Mouse (Mus musculus): ENCODE results near the gene Ltc4s. TPM values are rescaled to one million over a fixed set of nuclear protein-coding genes. Genes with fewer than 3 reads are reported as not detected.

Ltc4s gene
- polyA plus RNA-seq (2016; fragmentation: Nextera tagmentation; extraction: Ambion mirVana), result 0.55 and 0.90 TPM in 2 replicates

GRCm38 (mm10) chr11:50238324-50238723 is at the start of gene Ltc4s:
Ltc4s (minus strand) TSS chr11:50238616.
- peaks cover 20% of the 10 kb centered on the region for H3K4me1 ChIP-seq
- WGBS, result 48% methylated on average over 10 of the region's 10 CpGs
- H3K9me3 ChIP-seq (replicated peaks), result no peaks in the 10 kb centered on the region
- H3K36me3 ChIP-seq, result peaks cover 20% of the 10 kb centered on the region
- no peak for DNase-seq (ENCODE audit: low spot score)
- peak within 1 kb of the TSS; percentile 70 for H3K4me3 ChIP-seq
- H3K27me3 ChIP-seq (ENCODE audit: low read depth, poor library complexity, severe bottlenecking), result peaks cover 39% of the 10 kb centered on the region
- H3K27ac ChIP-seq, result 0 out of 2 replicates have a peak within 1 kb of the TSS, but pooled peaks have one; percentile 65

GRCm38 (mm10) chr11:50286428-50286827 is 48.0 kb upstream of the Ltc4s start:
- Histone ChIP-seq H3K27ac (no peak overlapping the region), H3K4me1 (peaks cover 13% of the 10 kb centered on the region), H3K4me3 (no peak overlapping the region), H3K9me3 (replicated peaks) (no peaks in the 10 kb centered on the region), H3K36me3 (peaks cover 53% of the 10 kb centered on the region), H3K27me3 (ENCODE audit: low read depth, poor library complexity, severe bottlenecking) (no peaks in the 10 kb centered on the region)
- 90% methylated on average over 1 of the region's 1 CpGs for WGBS
- no peak for DNase-seq (ENCODE audit: low spot score)

- Histone ChIP-seq H3K4me3 (no peak overlapping the region), H3K27ac (no peak overlapping the region), H3K9me3 (replicated peaks) (no peaks in the 10 kb centered on the region), H3K27me3 (ENCODE audit: low read depth, poor library complexity, severe bottlenecking) (no peaks in the 10 kb centered on the region), H3K4me1 (peaks cover 13% of the 10 kb centered on the region), H3K36me3 (peaks cover 60% of the 10 kb centered on the region)
- DNase-seq (ENCODE audit: low spot score), result no peak
- 95% methylated on average over 7 of the region's 7 CpGs for WGBS
Measured at GRCm38 (mm10) chr11:50285696-50286095, 47.3 kb upstream of the Ltc4s start.

- Histone ChIP-seq H3K9me3 (replicated peaks) (no peaks in the 10 kb centered on the region), H3K4me3 (no peak overlapping the region), H3K27ac (no peak overlapping the region), H3K36me3 (peaks cover 65% of the 10 kb centered on the region), H3K27me3 (ENCODE audit: low read depth, poor library complexity, severe bottlenecking) (no peaks in the 10 kb centered on the region), H3K4me1 (peaks cover 10% of the 10 kb centered on the region)
- no peak for DNase-seq (ENCODE audit: low spot score)
- WGBS, result 96% methylated on average over 5 of the region's 5 CpGs
Measured at GRCm38 (mm10) chr11:50285263-50285662, 46.8 kb upstream of the Ltc4s start.

- DNase-seq (ENCODE audit: low spot score), result peak; percentile 15
- Histone ChIP-seq H3K27me3 (ENCODE audit: low read depth, poor library complexity, severe bottlenecking) (no peaks in the 10 kb centered on the region), H3K27ac (no peak overlapping the region), H3K36me3 (peaks cover 52% of the 10 kb centered on the region), H3K9me3 (replicated peaks) (no peaks in the 10 kb centered on the region), H3K4me3 (no peak overlapping the region), H3K4me1 (no peaks in the 10 kb centered on the region)
- 95% methylated on average over 1 of the region's 1 CpGs for WGBS
Measured at GRCm38 (mm10) chr11:50280053-50280452, 41.6 kb upstream of the Ltc4s start.

- Histone ChIP-seq H3K9me3 (replicated peaks) (no peaks in the 10 kb centered on the region), H3K27ac (no peak overlapping the region), H3K27me3 (ENCODE audit: low read depth, poor library complexity, severe bottlenecking) (no peaks in the 10 kb centered on the region), H3K36me3 (peaks cover 54% of the 10 kb centered on the region), H3K4me3 (no peak overlapping the region), H3K4me1 (no peaks in the 10 kb centered on the region)
- no peak for DNase-seq (ENCODE audit: low spot score)
- WGBS, result 92% methylated on average over 4 of the region's 4 CpGs
Measured at GRCm38 (mm10) chr11:50279005-50279404, 40.6 kb upstream of the Ltc4s start.

GRCm38 (mm10) chr11:50277706-50278105 is 39.3 kb upstream of the Ltc4s start:
- no peak for DNase-seq (ENCODE audit: low spot score)
- Histone ChIP-seq H3K27ac (no peak overlapping the region), H3K4me3 (no peak overlapping the region), H3K4me1 (no peaks in the 10 kb centered on the region), H3K36me3 (peaks cover 59% of the 10 kb centered on the region), H3K27me3 (ENCODE audit: low read depth, poor library complexity, severe bottlenecking) (no peaks in the 10 kb centered on the region), H3K9me3 (replicated peaks) (no peaks in the 10 kb centered on the region)
- 96% methylated on average over 6 of the region's 6 CpGs for WGBS

GRCm38 (mm10) chr11:50277025-50277424 is 38.6 kb upstream of the Ltc4s start:
- DNase-seq (ENCODE audit: low spot score), result no peak
- Histone ChIP-seq H3K9me3 (replicated peaks) (no peaks in the 10 kb centered on the region), H3K4me1 (no peaks in the 10 kb centered on the region), H3K27me3 (ENCODE audit: low read depth, poor library complexity, severe bottlenecking) (no peaks in the 10 kb centered on the region), H3K36me3 (peaks cover 61% of the 10 kb centered on the region), H3K4me3 (no peak overlapping the region), H3K27ac (no peak overlapping the region)

GRCm38 (mm10) chr11:50275568-50276151 is 37.2 kb upstream of the Ltc4s start:
- H3K27ac ChIP-seq, result no peak overlapping the region
- H3K4me1 ChIP-seq, result peaks cover 5% of the 10 kb centered on the region; the same call in 1 of the 2 replicates
- peaks cover 54% of the 10 kb centered on the region for H3K36me3 ChIP-seq
- no peaks in the 10 kb centered on the region for H3K9me3 ChIP-seq (replicated peaks)
- 90% methylated on average over 5 of the region's 5 CpGs for WGBS
- no peaks in the 10 kb centered on the region for H3K27me3 ChIP-seq (ENCODE audit: low read depth, poor library complexity, severe bottlenecking)
- H3K4me3 ChIP-seq, result no peak overlapping the region
- no peak for DNase-seq (ENCODE audit: low spot score)

- no peak overlapping the region for H3K4me3 ChIP-seq
- WGBS, result 97% methylated on average over 2 of the region's 2 CpGs
- peaks cover 50% of the 10 kb centered on the region for H3K36me3 ChIP-seq
- H3K9me3 ChIP-seq (replicated peaks), result no peaks in the 10 kb centered on the region
- H3K4me1 ChIP-seq, result peaks cover 5% of the 10 kb centered on the region; the same call in 1 of the 2 replicates
- DNase-seq (ENCODE audit: low spot score), result no peak
- H3K27ac ChIP-seq, result no peak overlapping the region
- no peaks in the 10 kb centered on the region for H3K27me3 ChIP-seq (ENCODE audit: low read depth, poor library complexity, severe bottlenecking)
Measured at GRCm38 (mm10) chr11:50275077-50275476, 36.7 kb upstream of the Ltc4s start.

- WGBS, result 95% methylated on average over 2 of the region's 2 CpGs
- no peaks in the 10 kb centered on the region for H3K27me3 ChIP-seq (ENCODE audit: low read depth, poor library complexity, severe bottlenecking)
- H3K4me1 ChIP-seq, result peaks cover 5% of the 10 kb centered on the region; the same call in 1 of the 2 replicates
- H3K27ac ChIP-seq, result no peak overlapping the region
- H3K36me3 ChIP-seq, result peaks cover 44% of the 10 kb centered on the region
- no peak overlapping the region for H3K4me3 ChIP-seq
- H3K9me3 ChIP-seq (replicated peaks), result no peaks in the 10 kb centered on the region
- no peak for DNase-seq (ENCODE audit: low spot score)
Measured at GRCm38 (mm10) chr11:50272819-50273218, 34.4 kb upstream of the Ltc4s start.

- no peak overlapping the region for H3K4me3 ChIP-seq
- no peaks in the 10 kb centered on the region for H3K9me3 ChIP-seq (replicated peaks)
- peaks cover 57% of the 10 kb centered on the region for H3K36me3 ChIP-seq
- DNase-seq (ENCODE audit: low spot score), result no peak
- WGBS, result 100% methylated on average over 1 of the region's 1 CpGs
- H3K4me1 ChIP-seq, result peaks cover 5% of the 10 kb centered on the region; the same call in 1 of the 2 replicates
- no peaks in the 10 kb centered on the region for H3K27me3 ChIP-seq (ENCODE audit: low read depth, poor library complexity, severe bottlenecking)
- no peak overlapping the region for H3K27ac ChIP-seq
Measured at GRCm38 (mm10) chr11:50269885-50270284, 31.5 kb upstream of the Ltc4s start.

GRCm38 (mm10) chr11:50269163-50269562 is 30.7 kb upstream of the Ltc4s start:
- no peak for DNase-seq (ENCODE audit: low spot score)
- no peak overlapping the region for H3K27ac ChIP-seq
- H3K27me3 ChIP-seq (ENCODE audit: low read depth, poor library complexity, severe bottlenecking), result no peaks in the 10 kb centered on the region
- no peaks in the 10 kb centered on the region for H3K9me3 ChIP-seq (replicated peaks)
- H3K4me1 ChIP-seq, result peaks cover 5% of the 10 kb centered on the region; the same call in 1 of the 2 replicates
- WGBS, result 92% methylated on average over 2 of the region's 2 CpGs
- H3K4me3 ChIP-seq, result no peak overlapping the region
- peaks cover 60% of the 10 kb centered on the region for H3K36me3 ChIP-seq

GRCm38 (mm10) chr11:50266997-50267396 is 28.6 kb upstream of the Ltc4s start:
- H3K36me3 ChIP-seq, result peaks cover 72% of the 10 kb centered on the region
- no peak for DNase-seq (ENCODE audit: low spot score)
- no peak overlapping the region for H3K27ac ChIP-seq
- WGBS, result 96% methylated on average over 3 of the region's 3 CpGs
- peaks cover 5% of the 10 kb centered on the region; the same call in 1 of the 2 replicates for H3K4me1 ChIP-seq
- no peaks in the 10 kb centered on the region for H3K27me3 ChIP-seq (ENCODE audit: low read depth, poor library complexity, severe bottlenecking)
- no peak overlapping the region for H3K4me3 ChIP-seq
- H3K9me3 ChIP-seq (replicated peaks), result no peaks in the 10 kb centered on the region

All from limb, embryonic 10.5 days (tissue).